In genomic region chr13:30786235-30787035, GRCm38 (mm10) we compare ENCODE assay signal across 9 mouse cellular contexts. TPM values are rescaled to one million over a fixed set of nuclear protein-coding genes. Genes with fewer than 3 reads are reported as not detected.
DNase-seq lines count a peak whose midpoint lies in the region; ATAC-seq lines count a peak whose summit lies in the region.
"Had no signal": no experiment of that assay in that cellular context is flagged by ENCODE, and none has a peak within 500 bp of the region (broad histone marks: within the 10 kb centered on the region; RNA-seq: fewer than 3 reads in every experiment).

No protein-coding gene starts in this region.

- no peaks in the 10 kb centered on the region for H3K36me3 ChIP-seq in heart, embryonic 16.5 days (ENCODE audit: control insufficient read depth, insufficient read depth)

- WGBS in heart, embryonic 16.5 days = 55% methylated on average over 5 of the region's 5 CpGs

- intact Hi-C loops in heart, postnatal 36 days (cut with DNase I) = no loop called here

- no peak overlapping the region for H3K4me2 ChIP-seq in heart, embryonic 16.5 days (ENCODE audit: low read depth, low read length)

- no peak for DNase-seq in heart, postnatal 36 days
- DNase-seq in c-Kit-positive CD71-negative TER-119-negative erythroid progenitor cells, embryonic 14.5 days (ENCODE audit: low read depth) = peak; percentile 18
- peak; percentile 51 to 65 for DNase-seq in layer of hippocampus, postnatal 14 days (ENCODE audit: low spot score in 2 of 2)
- DNase-seq in right cerebral cortex, postnatal 36 days (ENCODE audit: low spot score in 2 of 2) = peak; percentile 75 to 89
- no peak for DNase-seq in kidney, adult 8-10 months
- no peak for DNase-seq in kidney, adult 18-20 months
- DNase-seq in gastrocnemius, postnatal 25 days = no peak

- no peak overlapping the region for H3K27ac ChIP-seq in heart, embryonic 16.5 days (ENCODE audit: low read length)

- no peaks in the 10 kb centered on the region for H3K27me3 ChIP-seq in heart, embryonic 16.5 days (ENCODE audit: control insufficient read depth, insufficient read depth, low read length)

- H3K4me3 ChIP-seq in heart, embryonic 16.5 days (ENCODE audit: low read length) = no peak overlapping the region

- H3K4me1 ChIP-seq in heart, embryonic 16.5 days (ENCODE audit: control insufficient read depth, insufficient read depth, low read length) = peaks cover 14% of the 10 kb centered on the region

- H3K9ac ChIP-seq in heart, embryonic 16.5 days (ENCODE audit: low read length) = no peak overlapping the region

- ATAC-seq in heart, embryonic 16.5 days (replicated peaks; ENCODE audit: extremely low read depth, insufficient read depth, low FRiP score) = 0 out of 2 replicates have a peak, but pooled peaks have one; percentile 21

- H3K9me3 ChIP-seq in heart, embryonic 16.5 days (replicated peaks; ENCODE audit: control insufficient read depth, low read length) = no peaks in the 10 kb centered on the region

RNA-seq across cellular contexts. Expression of gene Irf4, which starts 37.4 kb away (rescaled TPM):
- polyA plus RNA-seq in heart, embryonic 16.5 days (2015; fragmentation: Nextera tagmentation; extraction: Ambion mirVana) = 0.22 and 0.24 TPM in 2 replicates
- total RNA-seq in heart, postnatal 36 days (2021) = 1 to 10 TPM; 1.2 to 1.7 TPM
- total RNA-seq in layer of hippocampus, postnatal 14 days (2021) = under 1 TPM; 0.12 to 0.16 TPM
- 1 to 10 TPM in 1 of 2 experiments, under 1 TPM in 1; 0.28 to 1.4 TPM for total RNA-seq in gastrocnemius, postnatal 25 days (2021)
- total RNA-seq: MEL had no signal

Comparison
In these comparisons a context has a peak if more than half of its experiments do, and no peak if none do; other contexts are left out.
1. DNase-seq: peak in c-Kit-positive CD71-negative TER-119-negative erythroid progenitor cells, embryonic 14.5 days (single experiment), layer of hippocampus, postnatal 14 days (2 of 2) and right cerebral cortex, postnatal 36 days (2 of 2); none in heart, postnatal 36 days (0 of 2), kidney, adult 8-10 months (0 of 2), kidney, adult 18-20 months (single experiment) and gastrocnemius, postnatal 25 days (single experiment).